In genomic region chr2:127335767-127336496, GRCm38 (mm10) we compare ENCODE assay signal across 8 mouse cellular contexts. TPM values are rescaled to one million over a fixed set of nuclear protein-coding genes. Genes with fewer than 3 reads are reported as not detected.
A peak's percentile ranks its signal among the peaks of the same experiment; 100 is the strongest.
DNase-seq lines count a peak whose midpoint lies in the region; ATAC-seq and TF ChIP-seq lines count a peak whose summit lies in the region.

TSS of gene Dusp2 (plus strand) at chr2:127336159.

- H3K9me3 ChIP-seq in erythroblast, embryonic 14.5 days (ENCODE audit: control insufficient read depth, low read length), result no peaks in the 10 kb centered on the region
- H3K9me3 ChIP-seq in embryonic facial prominence, embryonic 13.5 days, result no peaks in the 10 kb centered on the region
- H3K9me3 ChIP-seq in heart, embryonic 10.5 days, result no peaks in the 10 kb centered on the region
- no peaks in the 10 kb centered on the region for H3K9me3 ChIP-seq in kidney, embryonic 14.5 days (ENCODE audit: control insufficient read depth, low read length)
- H3K9me3 ChIP-seq in midbrain, postnatal 0 days (ENCODE audit: low read length), result no peaks in the 10 kb centered on the region

- no peak for TF ChIP-seq CTCF in midbrain, postnatal 0 days (IDR thresholded peaks at IDR 0.05)
- TF ChIP-seq CTCF in spleen, adult 2 months (IDR thresholded peaks at IDR 0.05; ENCODE audit: extremely low read depth, insufficient read depth, insufficient read length, insufficient replicate concordance), result no peak

- H3K9ac ChIP-seq in embryonic facial prominence, embryonic 13.5 days, result peak within 1 kb of the TSS; percentile 73
- H3K9ac ChIP-seq in kidney, embryonic 14.5 days (ENCODE audit: low read depth, low read length), result peak within 1 kb of the TSS; percentile 72
- peak within 1 kb of the TSS; percentile 52 for H3K9ac ChIP-seq in midbrain, postnatal 0 days (replicated peaks; ENCODE audit: low read length, poor library complexity, severe bottlenecking)

- peak within 1 kb of the TSS; percentile 58 for H3K4me3 ChIP-seq in erythroblast, embryonic 14.5 days (replicated peaks)
- peak within 1 kb of the TSS; percentile 59 for H3K4me3 ChIP-seq in embryonic facial prominence, embryonic 13.5 days
- H3K4me3 ChIP-seq in heart, embryonic 10.5 days, result peak within 1 kb of the TSS; percentile 72
- H3K4me3 ChIP-seq in kidney, embryonic 14.5 days (ENCODE audit: low read length), result peak within 1 kb of the TSS; percentile 62
- peak within 1 kb of the TSS; percentile 44 for H3K4me3 ChIP-seq in midbrain, postnatal 0 days (ENCODE audit: low read depth, low read length)
- H3K4me3 ChIP-seq in spleen, adult 2 months (ENCODE audit: extremely low read depth, insufficient read depth, insufficient read length), result peak within 1 kb of the TSS; percentile 93

- WGBS in embryonic facial prominence, embryonic 13.5 days, result 0% methylated on average over 72 of the region's 76 CpGs
- under 1% methylated on average over 76 of the region's 76 CpGs for WGBS in heart, embryonic 10.5 days
- under 1% methylated on average over 75 of the region's 76 CpGs for WGBS in kidney, embryonic 14.5 days
- WGBS in midbrain, postnatal 0 days, result under 1% methylated on average over 63 of the region's 76 CpGs
- WGBS in spleen, adult 2 months, result 0% methylated on average over 73 of the region's 76 CpGs

- no peak for ATAC-seq in erythroblast, adult 5-6 weeks (replicated peaks; ENCODE audit: low FRiP score, poor library complexity, severe bottlenecking)
- 0 out of 2 replicates have a peak, but pooled peaks have one; percentile 43 for ATAC-seq in embryonic facial prominence, embryonic 13.5 days (ENCODE audit: insufficient number of reproducible peaks, insufficient read depth, low FRiP score, low TSS enrichment, low read depth)
- ATAC-seq in kidney, embryonic 14.5 days (ENCODE audit: low FRiP score, low TSS enrichment), result peak; percentile 89
- ATAC-seq in midbrain, postnatal 0 days (ENCODE audit: low FRiP score), result peak; percentile 78

- H3K27me3 ChIP-seq in erythroblast, embryonic 14.5 days (ENCODE audit: control insufficient read depth), result peaks cover 38% of the 10 kb centered on the region
- H3K27me3 ChIP-seq in embryonic facial prominence, embryonic 13.5 days, result peaks cover 48% of the 10 kb centered on the region
- H3K27me3 ChIP-seq in heart, embryonic 10.5 days (ENCODE audit: insufficient read depth, poor library complexity, severe bottlenecking), result peaks cover 47% of the 10 kb centered on the region
- H3K27me3 ChIP-seq in kidney, embryonic 14.5 days (ENCODE audit: control insufficient read depth, insufficient read depth, low read length), result no peaks in the 10 kb centered on the region; the same call in none of the 2 replicates
- H3K27me3 ChIP-seq in midbrain, postnatal 0 days (ENCODE audit: insufficient read depth, low read length), result peaks cover 13% of the 10 kb centered on the region
- H3K27me3 ChIP-seq in spleen, adult 2 months (ENCODE audit: control insufficient read depth, insufficient read depth, low read length), result no peaks in the 10 kb centered on the region

- H3K4me1 ChIP-seq in erythroblast, embryonic 14.5 days (ENCODE audit: control insufficient read depth), result peaks cover 20% of the 10 kb centered on the region
- H3K4me1 ChIP-seq in embryonic facial prominence, embryonic 13.5 days, result peaks cover 24% of the 10 kb centered on the region
- H3K4me1 ChIP-seq in heart, embryonic 10.5 days, result peaks cover 57% of the 10 kb centered on the region
- peaks cover 28% of the 10 kb centered on the region; the same call in 1 of the 2 replicates for H3K4me1 ChIP-seq in kidney, embryonic 14.5 days (ENCODE audit: control insufficient read depth, insufficient read depth, low read length)
- H3K4me1 ChIP-seq in midbrain, postnatal 0 days (ENCODE audit: insufficient read depth, low read length), result no peaks in the 10 kb centered on the region
- peaks cover 32% of the 10 kb centered on the region for H3K4me1 ChIP-seq in spleen, adult 2 months (ENCODE audit: control insufficient read depth, insufficient read depth, insufficient read length)

- TF ChIP-seq POLR2A in spleen, adult 2 months (IDR thresholded peaks at IDR 0.05; ENCODE audit: low read depth, low read length), result peak; percentile 100

- peak; percentile 88 for DNase-seq in heart, embryonic 10.5 days (ENCODE audit: low spot score)
- peak; percentile 82 for DNase-seq in liver
- DNase-seq in midbrain, postnatal 0 days (ENCODE audit: low spot score), result peak; percentile 62
- peak; percentile 97 to 99 for DNase-seq in spleen, adult 2 months (ENCODE audit: low read depth in 1 of 2, low spot score in 2 of 2)

- no peaks in the 10 kb centered on the region for H3K36me3 ChIP-seq in erythroblast, embryonic 14.5 days (ENCODE audit: control insufficient read depth)
- H3K36me3 ChIP-seq in embryonic facial prominence, embryonic 13.5 days, result no peaks in the 10 kb centered on the region
- H3K36me3 ChIP-seq in heart, embryonic 10.5 days, result 0 out of 2 replicates have a peak, but pooled peaks cover 4% of the 10 kb centered on the region
- no peaks in the 10 kb centered on the region for H3K36me3 ChIP-seq in kidney, embryonic 14.5 days (ENCODE audit: control insufficient read depth, insufficient read depth, low read length)
- no peaks in the 10 kb centered on the region for H3K36me3 ChIP-seq in midbrain, postnatal 0 days (ENCODE audit: insufficient read depth, low read length)
- H3K36me3 ChIP-seq in spleen, adult 2 months (ENCODE audit: control insufficient read depth, insufficient read depth, low read length), result peaks cover 21% of the 10 kb centered on the region

- no peak within 1 kb of the TSS; the same call in 1 of the 2 replicates for H3K27ac ChIP-seq in embryonic facial prominence, embryonic 13.5 days
- H3K27ac ChIP-seq in heart, embryonic 10.5 days, result peak within 1 kb of the TSS; percentile 88
- peak within 1 kb of the TSS; percentile 63 for H3K27ac ChIP-seq in kidney, embryonic 14.5 days (ENCODE audit: low read depth, low read length)
- no peak within 1 kb of the TSS for H3K27ac ChIP-seq in midbrain, postnatal 0 days (ENCODE audit: low read depth, low read length)
- H3K27ac ChIP-seq in spleen, adult 2 months (ENCODE audit: insufficient read depth, low read length), result peak within 1 kb of the TSS; percentile 96

- H3K4me2 ChIP-seq in embryonic facial prominence, embryonic 13.5 days, result peak within 1 kb of the TSS; percentile 95
- H3K4me2 ChIP-seq in kidney, embryonic 14.5 days (replicated peaks; ENCODE audit: low read depth, low read length), result peak within 1 kb of the TSS; percentile 91
- peak within 1 kb of the TSS; percentile 66 for H3K4me2 ChIP-seq in midbrain, postnatal 0 days (ENCODE audit: low read depth, low read length, poor library complexity, severe bottlenecking)

RNA-seq across cellular contexts. Expression of gene Dusp2, which starts in this region (rescaled TPM):
- 0.05 and 0.08 TPM in 2 replicates for polyA plus RNA-seq in erythroblast, embryonic 14.5 days (2012)
- 3.6 and 5.6 TPM in 2 replicates for total RNA-seq in erythroblast, adult 5-6 weeks (2015; ENCODE audit: low replicate concordance)
- 0.34 and 1.5 TPM in 2 replicates for total RNA-seq in erythroblast, adult 5-6 weeks (2017; ENCODE audit: low replicate concordance)
- polyA plus RNA-seq in embryonic facial prominence, embryonic 13.5 days (2015; fragmentation: Nextera tagmentation; extraction: Ambion mirVana), result 6.7 and 8.3 TPM in 2 replicates
- polyA plus RNA-seq in heart, embryonic 10.5 days (2016; fragmentation: Nextera tagmentation; extraction: Ambion mirVana), result 14.1 and 15.7 TPM in 2 replicates
- polyA plus RNA-seq in kidney, embryonic 14.5 days (2014; fragmentation: Nextera tagmentation; extraction: Ambion mirVana), result 13.0 and 14.2 TPM in 2 replicates
- total RNA-seq in midbrain, postnatal 0 days (2014; rRNA removed), result 10.8 and 18.0 TPM in 2 replicates
- polyA plus RNA-seq in midbrain, postnatal 0 days (2015; fragmentation: Nextera tagmentation; extraction: Ambion mirVana), result 23.0 and 23.6 TPM in 2 replicates
- 116 and 178 TPM in 2 replicates for polyA plus RNA-seq in spleen, adult 2 months (2012; rRNA removed)

Comparison
In these comparisons a context has a peak if more than half of its experiments do, and no peak if none do; other contexts are left out.
1. H3K27ac ChIP-seq: peak in heart, embryonic 10.5 days (single experiment), kidney, embryonic 14.5 days (single experiment) and spleen, adult 2 months (single experiment); none in embryonic facial prominence, embryonic 13.5 days (single experiment) and midbrain, postnatal 0 days (single experiment).
2. Peak in every context shown above with its lines, with median percentiles within 50 percentile points of each other: H3K4me3 ChIP-seq, H3K4me2 ChIP-seq, H3K9ac ChIP-seq and DNase-seq.